Mouse (Mus musculus): ENCODE data around the gene Ptprm.

The Ptprm gene

DNA sequence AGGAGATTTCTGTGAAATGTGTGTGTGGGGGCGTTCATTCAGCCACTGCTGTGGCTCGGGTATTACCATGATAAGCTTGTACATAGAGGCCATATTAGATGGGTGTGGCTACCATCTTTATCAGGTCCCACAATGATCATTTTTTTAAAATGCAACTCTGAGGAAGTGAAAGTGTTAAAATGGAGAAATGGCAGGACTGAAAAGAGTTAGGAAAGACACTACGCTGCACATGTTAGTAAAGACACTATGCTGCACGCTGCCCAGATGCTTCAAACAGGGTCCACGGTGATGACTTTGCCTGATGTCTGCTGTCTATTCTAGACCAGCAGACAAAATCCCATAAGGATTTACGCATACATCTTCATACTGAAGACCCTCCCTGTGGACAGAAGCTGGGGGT lies 298.6 kb downstream of the Ptprm start:
- no peak for DNase-seq

GRCm38 (mm10) chr17:67054202-67054601 lies 300.1 kb downstream of the Ptprm start:
- DNase-seq: no peak

DNA sequence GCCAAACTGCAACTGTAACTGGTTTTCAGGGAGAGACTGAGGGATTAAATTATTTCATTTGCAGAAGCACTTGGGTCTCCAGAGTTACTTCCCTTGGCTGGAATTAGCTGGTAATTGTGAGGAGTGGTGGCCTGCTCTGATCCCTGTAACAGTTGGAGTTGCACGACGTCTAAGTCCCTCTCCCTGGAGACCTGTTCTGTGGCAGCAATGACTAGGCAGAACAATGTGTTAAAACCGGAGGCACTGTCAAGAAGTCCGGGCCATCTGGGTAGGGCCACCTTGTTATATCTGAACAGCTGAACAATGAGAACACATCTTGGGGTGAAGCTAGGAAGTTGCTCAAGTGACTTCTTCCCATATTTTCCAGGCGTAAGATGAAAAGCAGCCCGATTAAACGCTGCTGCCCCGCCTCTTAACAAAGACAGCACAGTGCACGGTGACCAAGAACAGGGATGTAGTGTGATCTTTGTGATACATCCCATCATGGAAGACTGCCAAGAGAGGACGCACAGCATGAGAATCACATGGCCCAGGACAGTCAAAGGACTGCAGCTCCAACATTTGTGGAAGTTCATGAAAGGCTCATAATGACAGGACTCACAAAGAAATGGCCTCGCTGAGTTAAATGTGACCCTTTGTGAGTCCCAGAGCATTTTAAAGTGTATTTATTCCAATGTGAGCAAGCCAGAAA lies 301.5 kb downstream of the Ptprm start:
- DNase-seq: no peak

GRCm38 (mm10) chr17:67047697-67048096 lies 306.6 kb downstream of the Ptprm start:
- no peak for DNase-seq

DNA sequence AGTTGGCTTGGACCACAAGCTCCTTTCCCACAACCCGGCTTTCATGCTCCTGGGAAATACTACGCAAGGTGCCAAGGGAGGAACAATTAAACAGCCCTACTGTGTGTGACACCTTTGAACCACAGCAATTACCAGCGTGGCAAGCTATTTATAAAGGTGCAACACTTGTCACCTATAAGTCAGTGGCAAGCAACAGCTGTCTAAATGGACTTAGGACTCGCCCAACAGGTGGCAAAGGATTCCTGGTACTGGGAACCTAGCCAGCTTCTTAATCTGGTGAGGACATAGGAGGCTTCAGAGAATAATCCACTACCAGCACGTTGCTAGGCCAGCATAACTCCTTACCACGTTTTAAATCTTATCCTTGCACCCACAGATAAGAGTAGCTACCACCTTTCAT lies 315.7 kb downstream of the Ptprm start:
- no peak for DNase-seq

- DNase-seq: no peak
Observed at GRCm38 (mm10) chr17:67033547-67033946, 320.7 kb downstream of the Ptprm start.

DNA sequence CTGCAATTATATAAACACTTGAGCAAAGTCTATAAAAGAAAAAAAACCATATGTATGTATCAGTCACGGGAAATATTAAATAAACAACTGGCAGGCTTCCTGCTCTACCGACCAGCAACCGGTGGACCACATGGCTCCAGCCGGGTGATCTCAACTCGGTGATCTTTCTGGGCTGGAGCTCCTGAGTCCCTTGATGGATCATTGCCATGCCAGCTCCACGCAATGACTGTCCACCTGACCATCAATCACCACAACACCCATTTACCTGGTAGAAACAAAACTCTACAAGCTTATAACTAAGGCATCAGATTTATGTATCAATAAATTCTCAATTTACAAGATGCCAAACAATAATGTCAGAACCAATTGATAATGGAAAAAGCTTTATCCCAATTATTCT lies 322.2 kb downstream of the Ptprm start:
- no peak for DNase-seq

DNA sequence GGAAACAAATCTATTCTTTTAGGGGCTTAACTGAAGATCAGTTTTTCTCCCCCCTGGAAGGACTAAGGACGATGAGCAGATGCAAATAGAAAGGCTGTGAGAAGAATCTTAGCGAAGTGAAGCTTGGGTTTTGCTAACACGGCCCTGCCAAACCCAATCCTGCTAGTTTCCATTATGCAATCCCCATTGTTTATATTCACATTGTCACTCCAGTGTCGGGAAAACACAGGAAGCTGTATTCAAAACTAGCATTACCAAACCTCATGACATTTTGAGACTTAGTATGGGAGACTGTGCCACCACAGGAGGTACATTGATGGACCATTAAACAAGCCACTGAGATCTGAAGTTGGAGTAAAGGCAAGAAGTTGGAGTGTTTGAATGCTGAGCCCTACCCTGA lies 322.9 kb downstream of the Ptprm start:
- DNase-seq: no peak

DNA sequence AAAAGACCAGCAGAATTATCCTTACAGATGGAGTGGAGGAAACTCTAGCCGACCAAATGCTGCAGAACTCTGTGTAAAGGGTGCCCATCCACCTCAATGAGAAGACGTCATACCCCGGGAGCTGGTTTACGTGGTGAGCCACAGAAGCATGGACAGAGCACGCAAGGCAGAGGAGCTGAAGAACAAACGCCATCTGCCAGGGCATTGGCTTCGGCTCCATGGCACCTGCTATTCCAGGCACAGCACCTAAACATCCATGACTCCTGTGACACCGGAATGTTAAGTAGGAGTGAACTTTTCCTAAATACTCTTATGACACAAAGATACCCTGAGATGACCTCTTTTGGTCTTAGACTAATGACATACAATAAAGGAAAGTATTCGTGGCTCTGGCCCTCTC lies 327.0 kb downstream of the Ptprm start:
- no peak for DNase-seq

DNA sequence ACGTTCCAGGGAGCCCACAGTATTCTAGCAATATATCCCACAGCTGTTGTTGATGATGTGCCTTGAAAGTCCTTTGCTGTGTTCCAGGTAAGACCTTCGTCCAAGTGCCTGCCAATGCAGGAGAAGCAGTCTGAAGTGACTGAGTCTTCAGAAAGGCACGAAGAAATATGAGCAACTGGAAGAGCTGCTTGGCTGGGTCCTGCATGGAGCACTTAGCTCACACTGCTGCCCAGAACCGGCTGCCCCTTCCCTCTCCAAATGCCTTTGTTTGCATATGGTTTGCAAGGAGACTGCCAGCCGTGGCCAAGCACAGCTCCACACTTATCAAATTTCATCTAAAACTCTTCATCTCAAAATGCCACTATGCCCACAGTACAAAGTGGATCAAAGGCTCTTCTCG lies 337.8 kb downstream of the Ptprm start:
- no peak for DNase-seq

DNA sequence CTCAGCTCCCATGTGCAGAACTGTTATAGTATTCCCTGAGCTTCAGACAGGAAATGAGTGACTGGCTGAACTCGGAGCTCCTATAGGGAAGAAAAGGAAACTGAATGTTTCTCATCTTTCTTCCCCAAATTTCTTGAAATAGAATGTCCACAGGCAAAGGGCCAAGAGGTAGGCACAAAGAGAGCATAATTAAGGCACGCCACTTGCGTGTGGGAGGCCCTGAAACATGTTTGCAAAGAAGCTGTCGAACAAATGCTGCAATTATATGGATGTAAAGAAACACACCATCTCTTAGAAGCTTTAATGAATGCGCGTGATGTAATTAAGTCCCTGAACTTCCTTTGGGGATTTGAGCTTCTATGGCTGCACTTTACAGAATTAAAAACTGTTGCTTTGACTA lies 341.0 kb downstream of the Ptprm start:
- no peak for DNase-seq

DNA sequence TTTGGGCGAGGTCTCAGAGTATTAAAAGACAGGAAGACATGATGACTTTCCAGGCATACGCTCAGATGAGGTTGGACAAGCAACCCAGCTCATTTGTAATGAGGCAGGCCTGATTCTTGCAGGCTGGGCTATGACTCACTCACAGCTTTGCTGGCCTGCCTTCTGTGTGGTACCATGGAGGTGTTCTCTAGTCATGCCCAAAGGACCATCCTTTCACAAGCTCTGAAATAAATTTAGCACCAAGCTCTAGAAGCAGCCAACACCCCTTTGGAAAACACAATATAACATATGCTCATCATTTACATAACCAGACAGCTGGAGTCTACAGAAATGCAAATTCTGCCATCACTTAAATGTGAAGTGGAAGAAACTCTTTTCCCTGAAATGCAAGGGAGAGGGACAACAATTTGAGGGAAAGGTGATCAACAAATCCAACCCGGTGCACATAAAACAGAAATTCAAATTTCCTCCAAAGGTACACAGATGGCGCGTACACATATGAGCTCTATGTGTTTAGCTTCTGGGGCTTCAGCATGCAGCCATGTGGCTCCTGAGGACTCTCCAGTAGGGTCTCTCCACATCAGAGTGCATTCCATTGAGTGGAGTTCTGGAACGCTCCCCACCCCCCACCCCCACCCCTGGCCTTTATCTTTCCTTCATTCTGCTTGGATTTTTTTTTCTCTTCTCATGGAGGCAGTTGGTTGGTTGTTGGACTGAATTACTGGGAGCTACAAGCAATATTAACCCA lies 342.2 kb downstream of the Ptprm start:
- no peak for DNase-seq

- DNase-seq: no peak
Observed at GRCm38 (mm10) chr17:67010136-67010535, 344.1 kb downstream of the Ptprm start.

DNA sequence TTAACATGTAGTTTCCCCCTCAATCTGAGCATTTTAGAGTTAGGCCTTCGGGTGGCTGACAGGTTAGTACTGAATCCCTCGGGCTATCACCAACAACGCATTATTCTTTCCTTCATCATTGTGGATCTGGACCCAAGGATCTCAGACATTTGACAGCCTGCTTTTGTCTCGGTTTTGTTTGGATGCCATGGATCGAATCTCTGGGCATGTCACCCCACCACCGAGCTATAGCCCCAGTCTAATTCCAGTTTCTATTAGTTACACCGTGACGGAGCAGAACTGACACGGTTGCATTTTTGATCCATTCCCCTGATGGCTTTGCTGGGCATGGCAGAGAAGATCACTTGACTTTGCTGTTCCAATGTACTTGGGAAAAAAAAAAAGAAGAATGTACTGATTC lies 346.1 kb downstream of the Ptprm start:
- no peak for DNase-seq

DNA sequence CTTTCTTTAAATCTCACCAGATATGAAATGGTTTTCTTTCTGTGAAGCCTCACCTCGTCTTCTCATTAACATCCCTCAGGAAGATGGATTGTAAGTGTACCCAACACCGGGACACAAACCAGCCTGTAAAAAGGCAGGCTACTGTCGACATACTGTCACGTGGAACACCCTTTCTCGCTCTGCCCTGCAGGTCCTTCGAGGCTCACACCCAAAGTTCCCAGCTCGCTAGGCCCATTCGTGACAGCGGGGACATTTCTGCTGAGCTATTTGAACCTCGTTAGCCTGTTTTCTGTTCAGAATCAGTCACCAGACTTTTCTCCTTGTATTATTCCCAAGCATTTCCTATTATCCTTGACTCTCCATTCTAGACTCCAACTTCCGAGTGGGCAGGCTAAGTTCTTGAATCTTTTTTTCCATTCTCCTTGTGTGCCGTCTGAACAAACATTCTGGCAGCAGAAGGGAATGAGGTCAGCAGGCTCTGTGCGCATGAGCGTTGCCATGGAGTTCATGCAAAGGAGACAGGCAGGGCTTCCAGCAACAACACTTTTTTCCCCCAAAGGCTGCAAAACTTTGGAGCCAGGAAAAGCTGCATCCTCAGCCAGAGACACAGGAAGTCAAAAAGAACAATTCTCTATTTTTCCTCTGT lies 347.4 kb downstream of the Ptprm start:
- DNase-seq: peak; percentile 86

- DNase-seq: no peak
Observed at GRCm38 (mm10) chr17:66996882-66997281, 357.4 kb downstream of the Ptprm start.

GRCm38 (mm10) chr17:66996016-66996415 lies 358.2 kb downstream of the Ptprm start:
- no peak for DNase-seq

- DNase-seq: no peak
Observed at GRCm38 (mm10) chr17:66991815-66992214, 362.4 kb downstream of the Ptprm start.

DNA sequence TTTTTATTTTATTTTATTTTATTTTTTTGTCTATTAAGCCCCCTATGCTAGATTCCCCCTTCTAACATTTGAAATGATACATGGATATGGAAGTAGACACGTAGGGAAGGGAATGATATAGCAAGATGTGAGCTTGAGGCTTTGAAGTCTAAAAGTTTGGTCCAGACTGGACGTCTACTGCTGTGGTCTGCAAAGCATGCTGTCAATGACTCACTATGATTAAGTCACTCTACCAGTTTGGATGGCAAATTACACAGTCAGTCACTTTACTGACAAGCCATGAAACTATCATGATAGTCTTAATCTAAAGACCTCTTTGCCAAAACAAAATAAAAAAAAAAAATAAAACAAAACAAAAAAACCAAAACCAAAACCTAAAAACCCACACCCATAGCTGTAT lies 363.5 kb downstream of the Ptprm start:
- no peak for DNase-seq

GRCm38 (mm10) chr17:66988014-66988413 lies 366.2 kb downstream of the Ptprm start:
- DNase-seq: no peak

GRCm38 (mm10) chr17:66981649-66982048 lies 372.6 kb downstream of the Ptprm start:
- no peak for DNase-seq

- no peak for DNase-seq
Observed at GRCm38 (mm10) chr17:66979971-66980370, 374.3 kb downstream of the Ptprm start.

- DNase-seq: no peak
Observed at GRCm38 (mm10) chr17:66976490-66976889, 377.8 kb downstream of the Ptprm start.

DNA sequence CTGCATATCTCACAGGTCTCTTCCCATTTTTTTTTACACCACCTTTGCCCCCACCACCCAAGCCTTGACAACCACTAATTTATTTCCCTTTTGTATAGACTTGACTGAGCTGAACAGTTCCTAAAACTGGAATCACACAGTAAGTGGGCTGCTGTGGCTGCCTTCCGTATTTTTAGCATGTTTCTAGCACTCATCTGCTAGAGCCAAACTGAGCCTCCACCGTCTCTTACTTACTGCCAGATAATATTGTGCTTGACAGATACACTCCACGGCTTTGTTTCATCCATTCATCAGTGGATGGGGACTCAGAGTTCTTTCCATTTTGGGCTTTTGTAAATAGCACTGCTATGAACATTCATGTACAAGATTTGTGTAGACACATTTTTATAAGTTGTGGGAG lies 381.3 kb downstream of the Ptprm start:
- DNase-seq: no peak

All from kidney, adult 11 months (tissue).